Mouse (Mus musculus) heart, adult 2 months (tissue): ENCODE data around the gene D330020A13Rik.

Source experiments
- CTCF ChIP-seq: fragments of 200-600 bp; IDR thresholded peaks from 2 replicates; pipeline ENCODE4 v1.8.1; 2022; ENCODE audit warnings: antibody characterized with exemption, mild to moderate bottlenecking, moderate library complexity
- EP300 ChIP-seq: fragments of 200-500 bp; IDR thresholded peaks from 2 replicates; pipeline ENCODE4 v1.6.1; 2011; ENCODE audit warnings: low read depth, low read length, control low read depth; ENCODE audit not compliant: insufficient read depth
- POLR2A ChIP-seq: fragments of 200-500 bp; IDR thresholded peaks from 2 replicates; pipeline ENCODE4 v1.6.1; 2011; ENCODE audit warnings: mild to moderate bottlenecking, low read depth, low read length, control low read depth; ENCODE audit not compliant: insufficient read depth

GRCm38 (mm10) chr6:120246676-120247075, 47.5 kb upstream of the D330020A13Rik start:
- TF ChIP-seq CTCF: no peak
- TF ChIP-seq POLR2A: no peak
- no peak for TF ChIP-seq EP300
